Mouse (Mus musculus) ES-Bruce4 (cell line): ENCODE data around the gene Xiap. TPM values are rescaled to one million over a fixed set of nuclear protein-coding genes. Genes with fewer than 3 reads are reported as not detected.

ENCODE experiments used
- H3K27ac ChIP-seq: 2 replicates; pipeline ENCODE4 v1.5.1; 2012; ENCODE audit warnings: low read length, inconsistent platforms; ENCODE audit not compliant: insufficient read depth
- H3K27me3 ChIP-seq: 2 replicates; pipeline ENCODE4 v1.6.1; 2012; ENCODE audit warnings: mild to moderate bottlenecking, low read length, inconsistent platforms; ENCODE audit not compliant: control insufficient read depth, poor library complexity, insufficient read depth, severe bottlenecking
- H3K36me3 ChIP-seq: 2 replicates; pipeline ENCODE4 v1.6.1; 2012; ENCODE audit warnings: inconsistent platforms, mild to moderate bottlenecking, low read length, moderate library complexity; ENCODE audit not compliant: control insufficient read depth, poor library complexity, insufficient read depth, severe bottlenecking
- H3K4me1 ChIP-seq: one replicate; pipeline ENCODE4 v1.8.1; 2011; ENCODE audit warnings: low read length; ENCODE audit not compliant: control insufficient read depth, insufficient read depth
- H3K4me3 ChIP-seq: 2 replicates; pipeline ENCODE4 v1.5.1; 2011; ENCODE audit warnings: low read depth, mild to moderate bottlenecking, low read length
- H3K9ac ChIP-seq: 2 replicates; pipeline ENCODE4 v1.6.1; 2012; ENCODE audit warnings: low read depth, mild to moderate bottlenecking, inconsistent platforms; ENCODE audit not compliant: poor library complexity, severe bottlenecking
- H3K9me3 ChIP-seq: replicated peaks from 2 replicates; pipeline ENCODE4 v1.6.1; 2012; ENCODE audit warnings: mild to moderate bottlenecking, low read length, inconsistent platforms; ENCODE audit not compliant: control insufficient read depth, poor library complexity, insufficient read depth, severe bottlenecking
- CTCF ChIP-seq: IDR thresholded peaks from one replicate; pipeline ENCODE4 v1.8.1; 2011; ENCODE audit warnings: low read depth, low read length
- EP300 ChIP-seq: IDR thresholded peaks from 2 replicates; pipeline ENCODE4 v1.6.1; 2011; ENCODE audit warnings: low read depth, low read length; ENCODE audit not compliant: insufficient read depth
- POLR2A ChIP-seq: IDR thresholded peaks from one replicate; pipeline ENCODE4 v1.8.1; 2011; ENCODE audit warnings: low read length; ENCODE audit not compliant: insufficient read depth
- polyA plus RNA-seq: library from polyadenylated mRNA; stranded (reverse); fragments of >200 nt; gene quantifications from 2 replicates; pipeline ENCODE4 v1.2.4, GENCODE M21; 2011; ENCODE audit warnings: low read depth; ENCODE audit not compliant: missing spikeins, insufficient read depth, insufficient read length

The Xiap gene
- polyA plus RNA-seq, 1 experiment, result 48.4 TPM

- TF ChIP-seq POLR2A (no peak), EP300 (no peak), CTCF (no peak)
- Histone ChIP-seq H3K9me3 (no peaks in the 10 kb centered on the region), H3K4me3 (peak overlapping the region; percentile 96), H3K36me3 (no peaks in the 10 kb centered on the region), H3K27me3 (no peaks in the 10 kb centered on the region), H3K4me1 (no peaks in the 10 kb centered on the region), H3K9ac (peak overlapping the region; percentile 100), H3K27ac (peak overlapping the region; percentile 76)
These were observed 90.3 kb downstream of the Xiap start for GRCm38 (mm10) chrX:42149557-42150345.

GRCm38 (mm10) chrX:42150346-42151023, 91.0 kb downstream of the Xiap start:
- Histone ChIP-seq H3K9ac (peak overlapping the region; percentile 100), H3K4me1 (no peaks in the 10 kb centered on the region), H3K27me3 (no peaks in the 10 kb centered on the region), H3K4me3 (peak overlapping the region; percentile 96), H3K36me3 (no peaks in the 10 kb centered on the region), H3K27ac (no peak overlapping the region), H3K9me3 (no peaks in the 10 kb centered on the region)
- TF ChIP-seq CTCF (no peak), POLR2A (no peak), EP300 (no peak)

- Histone ChIP-seq H3K4me1 (no peaks in the 10 kb centered on the region), H3K4me3 (peak overlapping the region; percentile 89), H3K27me3 (no peaks in the 10 kb centered on the region), H3K27ac (peak overlapping the region; percentile 74), H3K36me3 (no peaks in the 10 kb centered on the region), H3K9ac (peak overlapping the region; percentile 100), H3K9me3 (no peaks in the 10 kb centered on the region)
- TF ChIP-seq EP300 (no peak), CTCF (no peak), POLR2A (no peak)
These were observed 91.7 kb downstream of the Xiap start for GRCm38 (mm10) chrX:42151024-42151754.

GRCm38 (mm10) chrX:42151903-42152369, 92.5 kb downstream of the Xiap start:
- Histone ChIP-seq H3K9ac (peak overlapping the region; percentile 100), H3K36me3 (no peaks in the 10 kb centered on the region), H3K4me3 (peak overlapping the region; percentile 84), H3K27me3 (no peaks in the 10 kb centered on the region), H3K27ac (peak overlapping the region; percentile 65), H3K4me1 (no peaks in the 10 kb centered on the region), H3K9me3 (no peaks in the 10 kb centered on the region)
- TF ChIP-seq POLR2A (no peak), EP300 (0 out of 2 replicates have a peak, but pooled peaks have one; percentile 20)

GRCm38 (mm10) chrX:42153056-42153455, 93.6 kb downstream of the Xiap start:
- no peaks in the 10 kb centered on the region for H3K4me1 ChIP-seq
- H3K27me3 ChIP-seq, result no peaks in the 10 kb centered on the region
- H3K36me3 ChIP-seq, result no peaks in the 10 kb centered on the region
- H3K27ac ChIP-seq, result no peak overlapping the region
- no peak overlapping the region for H3K9ac ChIP-seq
- no peaks in the 10 kb centered on the region for H3K9me3 ChIP-seq
- TF ChIP-seq POLR2A (no peak), EP300 (no peak), CTCF (no peak)
- H3K4me3 ChIP-seq, result no peak overlapping the region

Other genes with a start within 250 kb of the Xiap start
- gene Thoc2, start 139.0 kb upstream of the Xiap start, polyA plus RNA-seq, result 116 and 128 TPM in 2 replicates
- 87.0 and 111 TPM in 2 replicates for gene Stag2, start 89.6 kb downstream of the Xiap start, polyA plus RNA-seq